Mouse (Mus musculus): ENCODE data around the gene Tecr. TPM values are rescaled to one million over a fixed set of nuclear protein-coding genes. Genes with fewer than 3 reads are reported as not detected.
A peak's percentile ranks its signal among the peaks of the same experiment; 100 is the strongest.

The Tecr gene
- polyA plus RNA-seq, 1 experiment from 2014 or later = 570 TPM

- H3K4me2 ChIP-seq = no peak overlapping the region
- no peak for ATAC-seq (ENCODE audit: insufficient read depth)
- H3K27me3 ChIP-seq (ENCODE audit: insufficient read depth, low read length) = no peaks in the 10 kb centered on the region
- TF ChIP-seq CTCF (IDR thresholded peaks at IDR 0.05; ENCODE audit: low read depth) = no peak
- H3K9me3 ChIP-seq (ENCODE audit: low read depth, low read length) = no peaks in the 10 kb centered on the region
- H3K36me3 ChIP-seq (ENCODE audit: insufficient read depth) = peaks cover 25% of the 10 kb centered on the region
- WGBS = 75% methylated on average over 15 of the region's 15 CpGs
- no peak for DNase-seq
- no peak overlapping the region for H3K4me3 ChIP-seq (ENCODE audit: low read depth, low read length)
- H3K9ac ChIP-seq = no peak overlapping the region
- H3K4me1 ChIP-seq (ENCODE audit: insufficient read depth) = no peaks in the 10 kb centered on the region
- H3K27ac ChIP-seq (ENCODE audit: low read depth) = no peak overlapping the region
Observed at GRCm38 (mm10) chr8:83583236-83583635, 24.5 kb downstream of the Tecr start.

GRCm38 (mm10) chr8:83582226-83582625, 25.5 kb downstream of the Tecr start:
- Histone ChIP-seq H3K27ac (ENCODE audit: low read depth) (no peak overlapping the region), H3K4me1 (ENCODE audit: insufficient read depth) (0 out of 2 replicates have a peak, but pooled peaks cover 5% of the 10 kb centered on the region), H3K4me2 (no peak overlapping the region), H3K9ac (no peak overlapping the region), H3K27me3 (ENCODE audit: insufficient read depth, low read length) (no peaks in the 10 kb centered on the region), H3K4me3 (ENCODE audit: low read depth, low read length) (no peak overlapping the region), H3K9me3 (ENCODE audit: low read depth, low read length) (no peaks in the 10 kb centered on the region), H3K36me3 (ENCODE audit: insufficient read depth) (peaks cover 22% of the 10 kb centered on the region)
- TF ChIP-seq CTCF (IDR thresholded peaks at IDR 0.05; ENCODE audit: low read depth) = no peak
- DNase-seq (no peak), ATAC-seq (ENCODE audit: insufficient read depth) (no peak)
- WGBS = 82% methylated on average over 8 of the region's 8 CpGs

- H3K4me1 ChIP-seq (ENCODE audit: insufficient read depth) = peaks cover 8% of the 10 kb centered on the region; the same call in 1 of the 2 replicates
- H3K36me3 ChIP-seq (ENCODE audit: insufficient read depth) = peaks cover 22% of the 10 kb centered on the region
- DNase-seq (no peak), ATAC-seq (ENCODE audit: insufficient read depth) (no peak)
- H3K4me3 ChIP-seq (ENCODE audit: low read depth, low read length) = no peak overlapping the region
- H3K27me3 ChIP-seq (ENCODE audit: insufficient read depth, low read length) = no peaks in the 10 kb centered on the region
- H3K9me3 ChIP-seq (ENCODE audit: low read depth, low read length) = no peaks in the 10 kb centered on the region
- 86% methylated on average over 8 of the region's 8 CpGs for WGBS
- H3K27ac ChIP-seq (ENCODE audit: low read depth) = no peak overlapping the region
- H3K4me2 ChIP-seq = no peak overlapping the region
- H3K9ac ChIP-seq = no peak overlapping the region
- TF ChIP-seq CTCF (IDR thresholded peaks at IDR 0.05; ENCODE audit: low read depth) = no peak
Observed at GRCm38 (mm10) chr8:83580826-83581225, 26.9 kb downstream of the Tecr start.

- DNase-seq = no peak
- Histone ChIP-seq H3K4me1 (ENCODE audit: insufficient read depth) (peaks cover 15% of the 10 kb centered on the region), H3K27ac (ENCODE audit: low read depth) (no peak overlapping the region), H3K36me3 (ENCODE audit: insufficient read depth) (peaks cover 14% of the 10 kb centered on the region), H3K27me3 (ENCODE audit: insufficient read depth, low read length) (no peaks in the 10 kb centered on the region), H3K4me3 (ENCODE audit: low read depth, low read length) (no peak overlapping the region), H3K4me2 (no peak overlapping the region), H3K9ac (no peak overlapping the region), H3K9me3 (ENCODE audit: low read depth, low read length) (no peaks in the 10 kb centered on the region)
- no peak for ATAC-seq (ENCODE audit: insufficient read depth)
- WGBS = 75% methylated on average over 8 of the region's 8 CpGs
- TF ChIP-seq CTCF (IDR thresholded peaks at IDR 0.05; ENCODE audit: low read depth) = no peak
Observed at GRCm38 (mm10) chr8:83579676-83580075, 28.1 kb downstream of the Tecr start.

GRCm38 (mm10) chr8:83578131-83579055, 29.4 kb downstream of the Tecr start:
- Histone ChIP-seq H3K27ac (ENCODE audit: low read depth) (peak overlapping the region; percentile 76), H3K4me1 (ENCODE audit: insufficient read depth) (peaks cover 15% of the 10 kb centered on the region)
- no peak for DNase-seq

GRCm38 (mm10) chr8:83577384-83577791, 30.4 kb downstream of the Tecr start:
- WGBS = 46% methylated on average over 9 of the region's 9 CpGs
- Histone ChIP-seq H3K4me2 (peak overlapping the region; percentile 31; the same call in 1 of the 2 replicates), H3K4me3 (ENCODE audit: low read depth, low read length) (no peak overlapping the region), H3K9ac (peak overlapping the region; percentile 28; the same call in 1 of the 2 replicates), H3K27ac (ENCODE audit: low read depth) (peak overlapping the region; percentile 95), H3K27me3 (ENCODE audit: insufficient read depth, low read length) (no peaks in the 10 kb centered on the region), H3K4me1 (ENCODE audit: insufficient read depth) (peaks cover 15% of the 10 kb centered on the region), H3K9me3 (ENCODE audit: low read depth, low read length) (no peaks in the 10 kb centered on the region), H3K36me3 (ENCODE audit: insufficient read depth) (peaks cover 24% of the 10 kb centered on the region)
- DNase-seq (no peak), ATAC-seq (ENCODE audit: insufficient read depth) (no peak)
- TF ChIP-seq CTCF (IDR thresholded peaks at IDR 0.05; ENCODE audit: low read depth) = no peak

More at GRCm38 (mm10) chr8:83578131-83579055, 29.4 kb downstream of the Tecr start:
- no peak overlapping the region for H3K9ac ChIP-seq
- no peak overlapping the region for H3K4me3 ChIP-seq (ENCODE audit: low read depth, low read length)
- peaks cover 16% of the 10 kb centered on the region; the same call in 1 of the 2 replicates for H3K36me3 ChIP-seq (ENCODE audit: insufficient read depth)
- H3K27me3 ChIP-seq (ENCODE audit: insufficient read depth, low read length) = no peaks in the 10 kb centered on the region
- no peaks in the 10 kb centered on the region for H3K9me3 ChIP-seq (ENCODE audit: low read depth, low read length)
- no peak overlapping the region for H3K4me2 ChIP-seq
- no peak for TF ChIP-seq CTCF (IDR thresholded peaks at IDR 0.05; ENCODE audit: low read depth)
- no peak for ATAC-seq (ENCODE audit: insufficient read depth)
- 67% methylated on average over 17 of the region's 17 CpGs for WGBS

- WGBS = 49% methylated on average over 4 of the region's 4 CpGs
- H3K4me2 ChIP-seq = peak overlapping the region; percentile 31; the same call in 1 of the 2 replicates
- peaks cover 29% of the 10 kb centered on the region for H3K36me3 ChIP-seq (ENCODE audit: insufficient read depth)
- TF ChIP-seq CTCF (IDR thresholded peaks at IDR 0.05; ENCODE audit: low read depth) = no peak
- peak overlapping the region; percentile 28; the same call in 1 of the 2 replicates for H3K9ac ChIP-seq
- peak overlapping the region; percentile 95 for H3K27ac ChIP-seq (ENCODE audit: low read depth)
- DNase-seq (no peak), ATAC-seq (ENCODE audit: insufficient read depth) (no peak)
- no peaks in the 10 kb centered on the region for H3K9me3 ChIP-seq (ENCODE audit: low read depth, low read length)
- no peak overlapping the region for H3K4me3 ChIP-seq (ENCODE audit: low read depth, low read length)
- H3K4me1 ChIP-seq (ENCODE audit: insufficient read depth) = peaks cover 15% of the 10 kb centered on the region
- no peaks in the 10 kb centered on the region for H3K27me3 ChIP-seq (ENCODE audit: insufficient read depth, low read length)
Observed at GRCm38 (mm10) chr8:83576921-83577320, 30.9 kb downstream of the Tecr start.

All from lung, embryonic 14.5 days (tissue).